Mouse (Mus musculus) heart, postnatal 14 days (tissue): Measurements from ENCODE around the gene Sptan1. TPM values are rescaled to one million over a fixed set of nuclear protein-coding genes. Genes with fewer than 3 reads are reported as not detected.
"Not testable (repeated sequence)": the region's sequence is repeated elsewhere in the genome, so short reads cannot be mapped to it uniquely, and the experiment has no call there.

Source experiments
- DNase-seq, 2 experiments: peaks; one replicate each; pipeline ENCODE4 v3.0.0; 2021 to 2022
- intact Hi-C: fragments of 180-260 bp; cut with DNase I; formaldehyde crosslinking; loops from one replicate; pipeline ENCODE4 v1.15.1; 2025
- total RNA-seq, 2 experiments: library from RNA; stranded (reverse); gene quantifications; 2 replicates each; pipeline ENCODE4 v1.2.3; 2021

Gene Sptan1
- total RNA-seq, 2 experiments from 2014 or later, result 255 TPM

DNA sequence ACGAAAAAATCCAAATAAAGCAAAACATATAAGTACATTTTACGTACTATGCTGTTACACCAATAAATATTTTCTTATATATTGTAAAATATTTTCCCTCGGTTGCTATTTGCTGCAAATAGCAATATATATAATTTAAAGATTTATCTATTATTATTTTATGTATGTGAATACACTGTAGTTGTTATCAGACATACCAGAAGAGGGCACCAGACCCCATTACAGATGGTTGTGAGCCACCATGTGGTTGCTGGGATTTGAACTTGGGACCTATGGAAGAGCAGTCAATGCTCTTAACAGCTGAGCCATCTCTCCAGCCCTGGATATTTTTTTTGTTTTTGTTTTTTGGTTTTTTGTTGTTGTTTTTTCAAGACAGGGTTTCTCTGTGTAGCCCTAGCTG lies 90.0 kb downstream of the Sptan1 start:
- intact Hi-C loops, DNase-seq: not testable (repeated sequence)

- intact Hi-C loops, result no loop called here
- no peak for DNase-seq
These were observed 91.4 kb downstream of the Sptan1 start for GRCm38 (mm10) chr2:30056736-30057135.

GRCm38 (mm10) chr2:30057223-30057904 lies 92.0 kb downstream of the Sptan1 start, which contains the start of gene Set:
Gene Set, plus strand, starts transcription at chr2:30057378.
- intact Hi-C loops, result no loop called here
- no peak for DNase-seq

- intact Hi-C loops, result no loop called here
- no peak for DNase-seq
These were observed 93.1 kb downstream of the Sptan1 start for GRCm38 (mm10) chr2:30058418-30058817.

DNA sequence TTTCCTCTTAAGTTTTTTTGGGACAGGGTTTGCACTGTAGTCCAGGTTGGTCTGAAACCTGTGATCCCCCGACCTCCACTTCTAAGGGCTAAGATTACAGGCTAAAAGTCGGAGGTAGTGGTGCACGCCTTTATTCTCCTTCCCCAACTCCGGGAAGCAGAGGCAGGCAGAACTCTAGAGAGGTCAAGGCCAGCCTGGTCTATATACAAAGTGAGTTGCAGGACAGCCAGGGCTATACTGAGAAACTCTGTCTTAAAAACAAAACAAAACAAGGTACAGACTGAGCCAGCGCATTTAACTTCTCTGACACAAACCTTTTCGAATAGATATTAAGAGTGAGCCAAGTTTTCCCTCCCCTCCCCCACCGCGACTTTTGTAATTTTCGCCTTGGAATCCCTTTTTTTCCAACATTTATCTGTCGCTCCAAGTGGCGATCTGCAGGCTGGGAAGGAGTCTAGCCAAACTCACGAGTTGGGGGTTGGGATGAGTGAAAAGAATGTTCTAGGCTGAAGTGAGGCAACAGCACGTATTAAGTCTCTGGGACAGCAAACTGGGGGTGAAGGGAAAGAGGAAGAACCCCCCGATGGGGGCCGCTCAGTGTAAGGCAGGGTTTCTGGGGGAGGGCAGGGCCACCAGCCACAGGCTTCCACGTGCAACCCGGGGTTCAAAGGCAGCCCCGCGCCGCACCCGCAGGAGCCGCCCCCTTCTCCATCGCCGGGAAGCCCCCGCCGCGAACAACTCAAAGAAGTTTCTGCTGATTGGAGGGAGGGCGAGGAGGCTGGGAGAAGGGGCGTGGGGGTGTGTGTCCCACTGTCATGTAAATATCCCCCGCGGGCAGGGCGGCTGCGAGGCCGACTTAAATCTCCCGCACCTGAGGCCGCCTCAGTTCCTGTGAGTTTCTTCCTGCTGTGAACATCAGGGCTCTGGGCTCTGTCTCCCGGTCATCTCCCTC lies 96.1 kb downstream of the Sptan1 start:
- intact Hi-C loops, result no loop called here
- peak; percentile 39 to 43 for DNase-seq

- intact Hi-C loops, result no loop called here
These were observed 97.1 kb downstream of the Sptan1 start for GRCm38 (mm10) chr2:30062249-30063093.

DNA sequence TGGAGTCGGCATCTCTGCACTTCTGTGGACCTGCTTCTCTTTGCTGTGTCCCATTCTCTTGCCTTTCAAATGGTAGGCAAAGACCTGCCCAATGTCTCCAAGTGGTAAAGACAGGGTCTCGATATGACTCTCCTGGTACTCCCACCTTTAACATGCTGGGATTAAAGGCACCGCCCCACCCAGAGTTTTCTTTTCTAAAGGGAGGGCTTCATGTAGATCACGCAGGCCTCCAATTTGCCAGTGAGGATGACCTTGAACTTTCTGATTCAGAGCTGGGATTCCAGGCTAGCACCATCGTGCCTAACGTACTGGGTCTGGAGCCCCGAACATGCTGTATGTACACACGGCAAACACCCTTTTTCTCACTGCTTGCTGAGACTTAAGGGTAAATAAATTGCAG lies 97.9 kb downstream of the Sptan1 start:
- no peak for DNase-seq
- intact Hi-C loops, result no loop called here

More at GRCm38 (mm10) chr2:30062249-30063093, 97.1 kb downstream of the Sptan1 start:
- peak; percentile 49 to 61 for DNase-seq

GRCm38 (mm10) chr2:30063791-30064190 lies 98.4 kb downstream of the Sptan1 start:
- intact Hi-C loops, result no loop called here
- DNase-seq, result no peak

DNA sequence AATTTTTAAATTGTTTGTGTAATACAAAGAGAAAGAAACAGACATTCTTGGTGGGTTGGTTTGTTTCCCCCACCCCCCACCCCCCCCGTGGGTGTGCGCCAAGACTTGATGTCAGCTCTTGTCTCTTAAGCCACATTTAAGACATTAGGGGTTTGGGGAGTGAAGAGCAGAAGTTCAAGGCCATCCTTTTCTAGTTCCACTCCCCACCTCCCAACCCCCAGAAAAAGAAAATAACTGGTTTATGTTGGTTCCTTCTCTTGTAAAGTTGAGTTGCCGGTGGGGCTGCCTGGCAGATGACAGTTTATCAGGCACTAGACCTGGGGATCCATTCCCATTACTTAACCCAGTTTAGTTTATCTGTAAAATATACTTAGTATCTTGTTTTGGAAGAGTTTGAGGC lies 98.9 kb downstream of the Sptan1 start:
- intact Hi-C loops, result no loop called here
- DNase-seq, result no peak

- peak; percentile 96 to 99 for DNase-seq
- intact Hi-C loops, result no loop called here
These were observed 100.9 kb downstream of the Sptan1 start for GRCm38 (mm10) chr2:30066046-30066901.

GRCm38 (mm10) chr2:30067031-30067888 lies 101.9 kb downstream of the Sptan1 start:
- intact Hi-C loops, result no loop called here
- peak; percentile 43 to 54 for DNase-seq

DNA sequence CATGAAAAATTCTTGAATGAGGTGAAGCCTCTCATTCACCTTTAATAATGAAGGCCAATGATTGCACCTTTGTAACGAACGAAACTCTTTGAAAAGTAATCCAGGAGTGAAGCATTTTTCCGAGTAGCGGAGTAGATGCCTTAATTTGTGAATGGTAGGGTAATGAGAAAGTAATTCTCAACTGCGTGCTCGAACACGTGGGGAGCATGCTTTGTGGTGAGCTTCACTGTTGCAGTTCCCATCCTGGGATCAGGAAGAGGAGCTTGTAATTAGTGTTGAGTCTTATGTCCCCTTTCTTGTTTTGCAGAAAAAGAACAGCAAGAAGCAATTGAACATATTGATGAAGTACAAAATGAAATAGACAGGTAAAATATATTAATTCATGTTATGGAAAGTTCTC lies 102.6 kb downstream of the Sptan1 start:
- no peak for DNase-seq
- intact Hi-C loops, result no loop called here

DNA sequence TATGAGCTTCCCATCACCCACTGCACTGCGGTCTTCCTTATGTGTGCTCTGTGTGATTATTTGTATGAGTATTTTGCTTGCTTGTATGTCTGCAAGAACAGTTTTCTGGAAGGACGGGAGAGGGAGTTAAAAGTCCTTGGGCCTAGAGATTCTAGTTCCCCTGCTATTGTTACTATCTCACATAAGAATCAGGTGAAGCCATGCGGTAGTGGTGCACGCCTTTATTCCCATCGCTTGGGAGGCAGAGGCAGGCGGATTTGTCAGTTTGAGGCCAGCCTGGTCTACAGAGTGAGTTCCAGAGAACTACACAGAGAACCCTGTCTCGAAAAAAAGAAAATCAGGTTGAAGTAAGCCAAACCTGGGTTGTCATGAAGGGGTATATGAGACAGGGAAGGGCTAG lies 107.5 kb downstream of the Sptan1 start:
- DNase-seq, result no peak
- intact Hi-C loops, result no loop called here

GRCm38 (mm10) chr2:30073285-30073684 lies 107.9 kb downstream of the Sptan1 start:
- intact Hi-C loops, result no loop called here
- no peak for DNase-seq

DNA sequence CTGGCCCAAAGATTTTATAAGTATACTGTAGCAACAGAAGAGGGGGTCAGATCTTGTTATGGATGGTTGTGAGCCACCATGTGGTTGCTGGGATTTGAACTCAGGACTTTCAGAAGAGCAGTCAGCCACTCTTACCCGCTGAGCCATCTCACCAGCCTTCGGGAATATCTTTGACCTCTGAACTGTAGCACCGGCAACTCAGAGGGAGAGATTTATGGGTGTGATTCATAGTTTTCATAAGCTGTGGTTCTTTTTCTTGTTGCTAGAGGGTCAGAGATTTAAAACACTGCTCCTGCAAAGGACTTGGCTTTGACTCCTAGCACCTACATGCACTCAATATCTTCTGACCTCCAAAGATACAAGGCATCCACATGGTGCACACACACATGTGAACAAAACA lies 110.3 kb downstream of the Sptan1 start:
- no peak for DNase-seq
- intact Hi-C loops, result no loop called here

- intact Hi-C loops, result no loop called here
- DNase-seq, result no peak
These were observed 111.1 kb downstream of the Sptan1 start for GRCm38 (mm10) chr2:30076439-30076838.

DNA sequence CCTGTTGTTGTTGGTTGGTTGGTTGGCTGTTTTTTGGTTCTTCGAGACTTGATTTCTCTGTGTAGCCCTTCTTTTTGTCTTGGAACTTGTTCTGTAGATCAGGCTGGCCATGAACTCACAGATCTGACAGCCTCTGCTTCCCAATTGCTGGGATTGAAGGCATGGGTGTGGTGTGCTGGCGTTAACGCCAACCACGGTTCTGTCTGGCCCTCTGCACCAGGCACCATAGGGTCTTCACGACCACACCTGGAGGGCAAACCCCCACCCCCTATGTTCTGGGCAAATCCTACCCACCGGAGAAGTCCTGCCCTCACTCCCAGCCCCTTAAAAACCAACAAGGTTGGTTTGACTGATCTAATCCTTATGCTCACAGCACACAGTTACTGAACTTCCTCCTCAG lies 111.6 kb downstream of the Sptan1 start:
- DNase-seq, result no peak
- intact Hi-C loops, result no loop called here

DNA sequence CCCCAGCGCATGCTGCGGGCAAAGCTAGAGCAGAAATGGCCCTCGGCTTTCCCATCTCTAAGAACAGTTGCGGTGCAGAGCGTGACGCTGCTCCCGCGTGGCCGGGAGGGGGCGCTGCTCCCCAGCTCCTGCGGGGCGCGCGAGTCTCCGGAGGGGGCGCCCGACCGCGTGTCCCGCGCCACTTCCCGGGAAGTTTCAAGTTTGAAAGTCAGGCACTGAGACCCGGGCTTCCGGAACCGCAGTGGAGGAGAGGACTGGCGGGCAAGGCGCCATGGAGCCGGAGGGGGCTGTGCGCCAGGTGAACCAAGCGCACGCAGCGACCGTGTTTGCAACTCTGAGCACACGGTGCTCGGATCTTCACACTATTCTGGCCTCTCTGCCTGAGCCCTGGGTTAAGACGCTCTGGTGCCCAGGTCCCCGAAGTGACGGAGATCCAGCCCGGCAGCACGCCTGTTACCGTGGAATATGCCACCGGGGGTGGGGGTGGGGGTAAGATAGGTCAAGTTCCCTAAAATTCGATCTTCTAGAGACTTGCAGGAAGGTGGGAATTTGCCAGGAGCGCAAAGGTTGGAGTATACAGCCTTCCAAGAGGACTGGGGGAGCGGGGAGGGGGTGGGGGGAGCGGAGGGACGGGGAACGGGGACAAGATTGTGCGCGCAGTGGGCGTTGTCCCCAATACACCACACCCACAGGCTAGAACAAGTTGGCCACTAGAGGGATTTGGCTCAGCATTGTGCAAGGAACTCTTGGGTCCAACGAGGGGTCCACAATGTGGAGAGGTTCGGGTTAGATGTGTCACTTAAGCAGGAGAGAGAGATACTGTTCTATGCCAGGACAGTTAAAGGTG lies 112.4 kb downstream of the Sptan1 start, which contains the start of gene Pkn3:
Gene Pkn3 (plus strand): TSS at position 183 of the 847 bp plus-strand sequence.
- peak; percentile 92 to 95 for DNase-seq
- intact Hi-C loops, result loop anchor here (1.0 kb wide), 2 partner anchors 15 to 19 kb away; no protein-coding TSS in a partner anchor
